Mouse (Mus musculus) cerebellum, adult 2 months (tissue): ENCODE measurements at regions not wholly inside any gene's neighbourhood (a gene's known extent, or its start where the extent isn't known, plus 50 kb on each side); places are given as distances from the start of the nearest gene placed in this dataset.

ENCODE experiments used
- CTCF ChIP-seq: fragments of 200-500 bp; IDR thresholded peaks from 2 replicates; pipeline ENCODE4 v1.5.1; 2011; ENCODE audit warnings: low read depth, mild to moderate bottlenecking, control low read depth, low read length, moderate library complexity, borderline replicate concordance; ENCODE audit not compliant: insufficient read depth
- POLR2A ChIP-seq: fragments of 200-500 bp; IDR thresholded peaks from 2 replicates; pipeline ENCODE4 v1.6.1; 2011; ENCODE audit warnings: low read length, control low read depth, borderline replicate concordance; ENCODE audit not compliant: insufficient read depth

GRCm38 (mm10) chr6:141023501-141023900, 225.6 kb upstream of the Pde3a start:
- TF ChIP-seq POLR2A, result no peak
- TF ChIP-seq CTCF, result no peak
